Mouse (Mus musculus) cortical plate, adult 2 months (tissue): ENCODE data around the gene Foxn3.

Experiments
- CTCF ChIP-seq: fragments of 200-500 bp; IDR thresholded peaks from 2 replicates; pipeline ENCODE4 v1.5.1; 2011; ENCODE audit warnings: mild to moderate bottlenecking, control low read depth, low read length; ENCODE audit not compliant: insufficient read depth; ENCODE audit errors: extremely low read depth
- POLR2A ChIP-seq: fragments of 200-500 bp; IDR thresholded peaks from 2 replicates; pipeline ENCODE4 v1.6.1; 2011; ENCODE audit warnings: mild to moderate bottlenecking, low read length, control low read depth; ENCODE audit not compliant: insufficient read depth; ENCODE audit errors: extremely low read depth

- TF ChIP-seq POLR2A = no peak
- no peak for TF ChIP-seq CTCF
Measured at GRCm38 (mm10) chr12:99450076-99450475, 113.3 kb downstream of the Foxn3 start.
